Mouse (Mus musculus): Measurements from ENCODE around the gene Hist1h2bf. TPM values are rescaled to one million over a fixed set of nuclear protein-coding genes. Genes with fewer than 3 reads are reported as not detected.
A peak's percentile ranks its signal among the peaks of the same experiment; 100 is the strongest.

Hist1h2bf gene
- polyA plus RNA-seq, 1 experiment from 2014 or later: 3.2 TPM

- DNase-seq (ENCODE audit: low spot score): peak; percentile 83
- H3K9me3 ChIP-seq (ENCODE audit: control insufficient read depth, low read length): no peaks in the 10 kb centered on the region
- peak overlapping the region; percentile 80 for H3K4me2 ChIP-seq (replicated peaks; ENCODE audit: low read depth)
- H3K27ac ChIP-seq (replicated peaks): peak overlapping the region; percentile 97
- TF ChIP-seq EP300 (optimal IDR thresholded peaks at IDR 0.05): no peak
- TF ChIP-seq CTCF (IDR thresholded peaks at IDR 0.05; ENCODE audit: low read depth): no peak
- ATAC-seq (ENCODE audit: low FRiP score, low TSS enrichment): peak; percentile 43; the same call in 1 of the 2 replicates
- H3K9ac ChIP-seq (ENCODE audit: low read length): peak overlapping the region; percentile 76
- peak overlapping the region; percentile 57 for H3K4me3 ChIP-seq (ENCODE audit: low read depth, low read length)
- H3K4me1 ChIP-seq (replicated peaks; ENCODE audit: control insufficient read depth, insufficient read depth): 0 out of 2 replicates have a peak, but pooled peaks cover 2% of the 10 kb centered on the region
- H3K36me3 ChIP-seq (ENCODE audit: control insufficient read depth, insufficient read depth, low read length): no peaks in the 10 kb centered on the region
- no peaks in the 10 kb centered on the region for H3K27me3 ChIP-seq (ENCODE audit: control insufficient read depth, insufficient read depth, low read length)
- WGBS: under 1% methylated on average over 21 of the region's 21 CpGs
These were observed 11.0 kb upstream of the Hist1h2bf start for GRCm38 (mm10) chr13:23585029-23585441.

- H3K9ac ChIP-seq (ENCODE audit: low read length): peak overlapping the region; percentile 76; the same call in 1 of the 2 replicates
- H3K4me1 ChIP-seq (replicated peaks; ENCODE audit: control insufficient read depth, insufficient read depth): 0 out of 2 replicates have a peak, but pooled peaks cover 2% of the 10 kb centered on the region
- H3K4me3 ChIP-seq (ENCODE audit: low read depth, low read length): peak overlapping the region; percentile 57
- H3K27me3 ChIP-seq (ENCODE audit: control insufficient read depth, insufficient read depth, low read length): no peaks in the 10 kb centered on the region
- H3K4me2 ChIP-seq (replicated peaks; ENCODE audit: low read depth): peak overlapping the region; percentile 80
- ATAC-seq (ENCODE audit: low FRiP score, low TSS enrichment) (no peak), DNase-seq (ENCODE audit: low spot score) (no peak)
- no peak for TF ChIP-seq CTCF (IDR thresholded peaks at IDR 0.05; ENCODE audit: low read depth)
- no peak for TF ChIP-seq EP300 (optimal IDR thresholded peaks at IDR 0.05)
- H3K27ac ChIP-seq (replicated peaks): peak overlapping the region; percentile 97
- H3K9me3 ChIP-seq (ENCODE audit: control insufficient read depth, low read length): no peaks in the 10 kb centered on the region
- no peaks in the 10 kb centered on the region for H3K36me3 ChIP-seq (ENCODE audit: control insufficient read depth, insufficient read depth, low read length)
These were observed 10.3 kb upstream of the Hist1h2bf start for GRCm38 (mm10) chr13:23584331-23584730.

GRCm38 (mm10) chr13:23583387-23584068 is 9.5 kb upstream of the Hist1h2bf start:
- no peak for TF ChIP-seq CTCF (IDR thresholded peaks at IDR 0.05; ENCODE audit: low read depth)
- no peak for TF ChIP-seq EP300 (optimal IDR thresholded peaks at IDR 0.05)
- peak overlapping the region; percentile 20; the same call in 1 of the 2 replicates for H3K27ac ChIP-seq (replicated peaks)
- ATAC-seq (ENCODE audit: low FRiP score, low TSS enrichment): no peak
- H3K36me3 ChIP-seq (ENCODE audit: control insufficient read depth, insufficient read depth, low read length): no peaks in the 10 kb centered on the region
- H3K4me1 ChIP-seq (replicated peaks; ENCODE audit: control insufficient read depth, insufficient read depth): 0 out of 2 replicates have a peak, but pooled peaks cover 2% of the 10 kb centered on the region
- H3K9me3 ChIP-seq (ENCODE audit: control insufficient read depth, low read length): no peaks in the 10 kb centered on the region
- H3K27me3 ChIP-seq (ENCODE audit: control insufficient read depth, insufficient read depth, low read length): no peaks in the 10 kb centered on the region
- no peak for DNase-seq (ENCODE audit: low spot score)
- H3K9ac ChIP-seq (ENCODE audit: low read length): no peak overlapping the region
- no peak overlapping the region for H3K4me3 ChIP-seq (ENCODE audit: low read depth, low read length)
- 0 out of 2 replicates have a peak overlapping the region, but pooled peaks have one; percentile 9 for H3K4me2 ChIP-seq (replicated peaks; ENCODE audit: low read depth)

GRCm38 (mm10) chr13:23582219-23583056 is 8.4 kb upstream of the Hist1h2bf start:
- peak overlapping the region; percentile 65 for H3K27ac ChIP-seq (replicated peaks)
- peak overlapping the region; percentile 63 for H3K4me2 ChIP-seq (replicated peaks; ENCODE audit: low read depth)
- TF ChIP-seq CTCF (IDR thresholded peaks at IDR 0.05; ENCODE audit: low read depth) (no peak), EP300 (optimal IDR thresholded peaks at IDR 0.05) (no peak)
- ATAC-seq (ENCODE audit: low FRiP score, low TSS enrichment) (no peak), DNase-seq (ENCODE audit: low spot score) (no peak)
- H3K36me3 ChIP-seq (ENCODE audit: control insufficient read depth, insufficient read depth, low read length): no peaks in the 10 kb centered on the region
- WGBS: 13% methylated on average over 6 of the region's 6 CpGs
- H3K9me3 ChIP-seq (ENCODE audit: control insufficient read depth, low read length): no peaks in the 10 kb centered on the region
- peak overlapping the region; percentile 66 for H3K9ac ChIP-seq (ENCODE audit: low read length)
- H3K4me3 ChIP-seq (ENCODE audit: low read depth, low read length): peak overlapping the region; percentile 46
- no peaks in the 10 kb centered on the region for H3K27me3 ChIP-seq (ENCODE audit: control insufficient read depth, insufficient read depth, low read length)
- H3K4me1 ChIP-seq (replicated peaks; ENCODE audit: control insufficient read depth, insufficient read depth): 0 out of 2 replicates have a peak, but pooled peaks cover 2% of the 10 kb centered on the region

- H3K9me3 ChIP-seq (ENCODE audit: control insufficient read depth, low read length): no peaks in the 10 kb centered on the region
- peak within 1 kb of the TSS; percentile 65 for H3K27ac ChIP-seq (replicated peaks)
- peak within 1 kb of the TSS; percentile 46 for H3K4me3 ChIP-seq (ENCODE audit: low read depth, low read length)
- peak; percentile 93 for DNase-seq (ENCODE audit: low spot score)
- WGBS: under 1% methylated on average over 43 of the region's 43 CpGs
- H3K4me1 ChIP-seq (replicated peaks; ENCODE audit: control insufficient read depth, insufficient read depth): 0 out of 2 replicates have a peak, but pooled peaks cover 2% of the 10 kb centered on the region
- no peaks in the 10 kb centered on the region for H3K36me3 ChIP-seq (ENCODE audit: control insufficient read depth, insufficient read depth, low read length)
- TF ChIP-seq EP300 (optimal IDR thresholded peaks at IDR 0.05) (peak; percentile 91), CTCF (IDR thresholded peaks at IDR 0.05; ENCODE audit: low read depth) (no peak)
- H3K27me3 ChIP-seq (ENCODE audit: control insufficient read depth, insufficient read depth, low read length): no peaks in the 10 kb centered on the region
- peak within 1 kb of the TSS; percentile 66 for H3K9ac ChIP-seq (ENCODE audit: low read length)
- peak; percentile 88 for ATAC-seq (ENCODE audit: low FRiP score, low TSS enrichment)
- peak within 1 kb of the TSS; percentile 63 for H3K4me2 ChIP-seq (replicated peaks; ENCODE audit: low read depth)
These were observed 7.6 kb upstream of the Hist1h2bf start, which contains the start of gene Hist1h4d for GRCm38 (mm10) chr13:23581408-23582218. Hist1h4d (plus strand) TSS chr13:23581598.
